Mouse (Mus musculus): ENCODE data around the gene Ttc24.
A peak's percentile ranks its signal among the peaks of the same experiment; 100 is the strongest.

Ttc24 gene

GRCm38 (mm10) chr3:88078204-88078603 lies at the start of gene Ttc24:
Ttc24 (minus strand) TSS chr3:88078304.
- no peak for DNase-seq

DNA sequence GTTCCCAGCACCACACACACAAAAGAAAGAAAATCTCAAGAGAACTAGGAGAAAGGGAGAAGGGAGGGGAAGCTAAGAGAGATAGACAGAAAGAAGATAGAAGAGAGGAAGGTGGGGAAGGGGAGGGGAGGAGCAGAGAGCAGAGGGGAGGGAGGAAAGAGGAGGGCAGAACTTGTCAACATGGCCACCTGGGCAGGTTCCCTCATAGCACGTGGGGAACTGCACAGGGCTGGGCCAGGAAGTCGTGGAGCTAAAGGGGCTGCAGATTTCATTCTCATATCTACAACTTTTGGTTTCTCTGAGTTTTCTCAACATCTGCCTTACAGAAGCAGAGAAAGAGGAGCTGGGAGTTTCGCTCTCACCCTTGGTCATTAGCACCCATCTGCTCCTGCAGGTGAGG lies 49.5 kb upstream of the Ttc24 start:
- DNase-seq, result no peak

DNA sequence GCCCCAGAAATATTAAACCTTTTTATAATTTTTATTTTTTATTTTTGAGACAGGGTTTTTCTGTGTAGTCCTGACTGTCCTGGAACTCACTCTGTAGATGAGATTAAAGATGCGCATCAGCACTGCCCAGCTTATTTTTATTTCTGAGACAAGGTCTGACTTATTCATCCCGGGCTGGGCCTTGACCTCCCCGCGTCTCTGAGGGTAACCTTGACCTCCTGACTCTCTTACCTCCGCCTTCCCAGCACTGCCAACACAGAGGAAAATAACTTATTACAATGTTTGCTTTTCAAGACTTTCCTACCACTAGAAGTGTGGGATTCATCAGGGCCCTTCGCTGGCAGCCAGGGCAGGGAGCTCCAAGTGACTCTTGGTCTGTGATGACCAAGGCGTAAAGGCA lies 48.1 kb upstream of the Ttc24 start:
- no peak for DNase-seq

DNA sequence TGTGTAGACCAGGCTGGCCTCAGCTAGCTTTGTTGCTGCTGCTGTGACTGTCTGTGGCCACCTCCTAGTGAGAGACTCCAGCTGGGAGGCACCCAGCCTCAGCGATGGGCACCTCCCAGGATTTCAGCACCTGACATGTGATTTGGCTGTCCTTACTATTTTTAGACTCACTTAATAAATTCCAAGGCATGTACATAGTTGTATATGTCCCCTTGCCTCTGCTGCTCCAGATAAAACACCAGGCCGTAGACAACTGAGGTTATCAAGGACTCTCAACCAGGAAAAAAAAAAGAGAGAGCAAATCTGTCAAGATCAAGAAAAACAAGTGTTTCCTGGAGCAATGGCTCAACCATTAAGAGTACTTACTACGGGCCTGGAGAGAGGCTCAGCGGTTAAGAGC lies 47.1 kb upstream of the Ttc24 start:
- peak; percentile 61 for DNase-seq

DNA sequence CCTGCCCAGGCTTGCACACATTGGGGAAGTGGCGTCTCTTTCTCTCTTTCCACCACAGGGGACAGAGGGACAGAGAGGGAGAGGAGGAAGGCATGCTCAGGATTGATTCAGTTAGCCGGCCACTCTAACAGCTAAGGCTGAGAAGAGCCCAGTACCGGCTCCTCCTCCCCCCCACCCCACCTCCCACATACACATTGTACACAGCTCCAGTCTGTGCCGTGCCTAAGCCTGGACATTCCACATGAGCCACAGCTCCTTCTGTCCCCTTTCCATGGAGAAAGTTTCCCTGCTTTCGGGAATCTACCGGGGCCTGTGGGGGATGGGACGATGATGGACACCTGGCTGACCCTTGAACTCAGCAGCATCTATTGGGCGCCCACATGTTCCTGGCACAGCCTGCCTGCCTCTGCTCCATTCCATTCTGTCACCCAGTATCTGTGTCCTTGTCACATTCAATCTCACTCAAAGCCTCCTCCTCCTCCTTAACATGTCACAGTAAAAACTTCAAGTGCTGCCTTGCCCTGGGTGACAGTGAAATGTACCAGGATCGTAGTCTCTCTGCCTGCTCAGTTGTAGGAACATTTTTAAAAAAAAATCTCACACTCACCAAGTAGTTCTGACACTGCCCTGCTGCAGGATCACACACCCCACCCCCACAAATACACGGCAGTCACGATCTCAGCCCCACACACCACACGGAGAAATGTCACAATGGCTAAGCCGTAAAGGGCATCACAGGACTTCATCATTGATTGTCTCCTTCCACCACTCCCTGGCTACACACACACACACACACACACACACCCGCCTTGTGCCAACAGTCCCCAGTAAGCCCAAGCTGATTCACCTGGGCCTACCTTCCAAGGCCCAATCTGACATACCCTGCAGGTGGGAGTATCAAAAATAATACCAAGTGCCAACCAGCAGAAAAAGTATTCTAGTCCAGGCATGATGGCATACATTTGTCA lies 43.3 kb upstream of the Ttc24 start:
- DNase-seq, result no peak

DNA sequence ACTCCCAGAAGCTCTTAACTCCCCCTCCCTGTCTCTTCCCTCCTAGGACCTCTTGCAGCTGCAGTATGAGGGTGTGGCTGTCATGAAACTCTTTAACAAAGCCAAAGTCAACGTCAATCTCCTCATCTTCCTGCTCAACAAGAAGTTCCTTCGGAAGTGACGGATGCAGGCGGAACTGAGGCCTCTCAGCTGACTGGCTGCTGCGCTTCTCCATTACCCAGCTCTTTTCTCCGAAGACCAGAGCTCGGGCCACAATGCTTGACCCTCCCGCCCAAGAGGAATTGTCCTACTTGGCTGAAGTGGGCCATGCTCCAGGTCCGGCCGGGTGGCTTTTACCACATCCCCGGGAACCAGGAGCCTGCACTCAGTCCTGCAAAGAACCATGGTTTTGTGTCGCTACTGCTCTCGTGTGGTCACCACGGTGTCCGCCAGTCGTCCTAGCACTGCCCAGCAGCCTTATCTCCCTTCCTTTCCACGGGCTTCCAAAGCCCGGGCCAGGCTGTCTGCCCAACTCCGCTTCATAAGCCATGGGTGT lies 42.1 kb upstream of the Ttc24 start:
- peak; percentile 61 for DNase-seq

DNA sequence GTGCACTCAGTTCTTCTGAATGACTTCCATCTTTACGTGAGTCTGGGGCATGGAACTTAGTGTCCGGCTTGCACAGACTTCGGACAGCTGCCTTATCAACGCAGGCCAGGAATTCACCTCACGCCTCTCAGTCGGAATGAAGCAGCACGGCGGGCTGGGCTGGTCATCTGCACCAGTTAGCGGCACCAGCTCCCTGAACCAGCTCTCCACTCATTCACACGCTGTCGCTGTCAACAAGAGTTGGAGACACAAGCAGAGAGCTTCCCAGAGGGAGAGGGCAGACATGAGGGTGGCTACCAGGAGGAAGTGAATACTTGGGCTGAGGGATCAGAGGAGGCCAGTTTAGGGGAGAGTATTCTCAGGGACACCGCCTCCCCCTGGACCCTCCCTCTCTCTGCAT lies 36.3 kb upstream of the Ttc24 start:
- no peak for DNase-seq

GRCm38 (mm10) chr3:88109126-88109525 lies 31.0 kb upstream of the Ttc24 start:
- no peak for DNase-seq

GRCm38 (mm10) chr3:88106126-88106525 lies 28.0 kb upstream of the Ttc24 start:
- DNase-seq, result no peak

DNA sequence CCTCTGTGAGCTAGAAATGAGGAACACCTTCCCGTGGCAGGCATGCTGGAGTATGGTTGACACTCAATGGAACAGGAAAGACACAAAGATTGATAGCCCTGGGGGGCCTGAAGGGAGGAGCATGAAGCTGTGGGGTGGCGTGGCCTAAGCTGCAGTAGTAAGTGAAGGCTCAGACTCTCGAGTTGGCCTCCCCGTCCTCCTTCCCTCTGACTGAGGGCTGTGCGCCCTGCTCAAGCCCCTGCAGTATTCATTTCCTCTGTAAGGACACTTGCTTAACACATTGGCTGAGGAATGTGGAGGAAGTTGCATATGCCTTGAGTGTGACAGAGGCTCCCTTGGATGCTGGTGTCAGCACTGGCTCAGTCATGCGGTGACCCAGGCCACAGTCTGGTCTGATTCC lies 24.5 kb upstream of the Ttc24 start:
- peak; percentile 12 for DNase-seq

- DNase-seq, result peak; percentile 13
These were observed 24.1 kb upstream of the Ttc24 start for GRCm38 (mm10) chr3:88102196-88102595.

- DNase-seq, result no peak
These were observed 23.6 kb upstream of the Ttc24 start for GRCm38 (mm10) chr3:88101736-88102135.

DNA sequence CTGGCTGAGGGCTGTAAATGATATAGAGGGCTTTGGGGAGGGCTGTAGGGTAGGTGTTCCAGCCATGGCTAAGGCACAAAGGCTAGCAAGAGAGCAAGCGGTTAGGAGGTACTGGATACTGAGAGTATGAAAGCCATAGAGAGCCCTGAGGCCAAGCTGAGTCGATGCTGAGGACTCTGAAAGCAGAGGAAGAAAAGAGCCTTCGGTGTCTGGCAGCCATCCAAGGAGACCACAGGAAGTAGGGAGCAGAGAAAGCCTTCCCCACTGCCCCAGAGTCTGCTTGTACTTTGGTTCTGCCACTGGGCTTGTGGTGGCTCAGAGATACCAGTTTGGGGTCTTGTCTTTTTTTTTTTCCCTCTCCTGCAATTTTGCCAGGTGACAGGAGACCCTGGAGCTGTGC lies 22.1 kb upstream of the Ttc24 start:
- DNase-seq, result no peak

DNA sequence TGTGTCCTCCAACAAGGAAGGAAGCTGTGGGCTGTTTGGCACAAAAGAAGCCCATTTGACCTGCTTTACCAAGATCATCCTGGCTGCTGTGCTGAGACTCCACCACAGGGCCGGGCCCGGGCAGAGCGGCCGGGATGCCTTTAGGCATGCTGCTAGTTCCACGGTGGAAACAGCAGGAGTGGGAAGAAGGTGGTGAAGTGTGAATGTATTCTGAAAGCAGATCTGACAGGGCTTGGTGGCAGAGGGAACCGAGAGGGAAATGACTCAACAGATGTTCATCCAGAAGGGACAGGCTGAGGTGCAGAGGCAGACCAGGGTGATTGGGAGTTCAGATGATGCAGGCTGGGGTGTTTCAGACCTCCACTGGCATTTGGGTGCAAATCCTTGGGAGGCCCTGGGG lies 19.6 kb upstream of the Ttc24 start:
- DNase-seq, result no peak

- DNase-seq, result no peak
These were observed 16.0 kb upstream of the Ttc24 start for GRCm38 (mm10) chr3:88094126-88094525.

DNA sequence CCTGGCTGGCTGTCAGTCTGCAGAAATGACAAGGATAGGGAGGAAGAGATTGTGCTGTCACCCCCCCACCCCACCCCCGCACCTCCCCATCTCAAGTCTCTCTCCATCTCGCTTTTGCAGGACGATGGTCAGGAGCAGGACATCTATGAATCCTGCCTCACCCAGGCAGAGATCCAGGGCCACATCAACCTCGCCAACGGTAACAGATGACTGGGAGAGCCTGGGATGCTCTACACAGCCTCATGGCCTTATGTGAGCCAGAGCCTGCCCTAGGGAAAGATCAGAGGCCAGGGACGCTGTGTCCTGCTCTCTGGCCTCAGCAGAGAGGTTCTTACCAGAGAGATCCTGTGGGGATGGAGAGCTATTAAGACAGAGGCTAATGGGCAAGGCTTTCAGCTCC lies 12.5 kb upstream of the Ttc24 start:
- DNase-seq, result no peak

DNA sequence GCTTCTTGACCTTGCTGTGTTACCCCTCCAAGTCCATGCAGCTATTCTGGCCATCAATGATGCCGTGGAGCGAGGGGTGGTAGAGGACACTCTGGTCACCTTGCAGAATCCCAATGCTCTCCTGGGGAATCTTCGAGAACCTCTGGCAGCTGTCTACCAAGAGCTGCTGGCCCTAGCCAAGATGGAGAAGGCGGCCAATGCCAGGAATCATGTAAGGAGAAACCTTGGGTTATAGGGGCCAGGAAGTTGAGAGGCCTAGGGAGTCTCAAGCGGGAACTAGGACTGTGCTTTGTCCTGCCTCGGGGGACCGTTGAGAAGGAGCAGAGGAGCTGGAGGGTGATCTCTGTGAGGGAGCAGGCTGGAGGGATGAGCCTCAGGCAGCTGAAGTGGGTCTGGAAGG lies 12.0 kb upstream of the Ttc24 start:
- DNase-seq, result no peak

- peak; percentile 62 for DNase-seq
These were observed 9.6 kb upstream of the Ttc24 start for GRCm38 (mm10) chr3:88087688-88088087.

DNA sequence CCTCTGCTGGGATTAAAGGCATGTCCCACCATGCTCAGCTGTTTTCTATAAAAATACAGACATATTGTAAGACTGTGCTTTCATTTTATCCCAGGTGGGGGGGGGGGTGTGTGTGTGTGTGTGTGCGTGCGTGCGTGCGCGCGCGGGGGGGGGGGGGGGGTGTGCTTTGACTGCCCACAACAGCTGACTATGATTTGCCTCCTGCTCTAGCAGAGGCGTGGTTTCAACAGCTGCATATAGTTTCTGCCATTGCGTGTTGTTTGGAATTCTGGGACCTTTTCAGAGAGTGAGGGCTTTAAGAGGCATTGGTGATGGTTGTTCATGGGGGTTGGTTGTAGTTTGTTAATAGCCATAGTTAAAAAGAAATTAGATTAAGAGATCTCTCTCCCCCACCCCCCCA lies 7.4 kb upstream of the Ttc24 start:
- DNase-seq, result no peak

- no peak for DNase-seq
These were observed 5.9 kb upstream of the Ttc24 start for GRCm38 (mm10) chr3:88084001-88084400.

GRCm38 (mm10) chr3:88082663-88083062 lies 4.6 kb upstream of the Ttc24 start:
- DNase-seq, result peak; percentile 78

DNA sequence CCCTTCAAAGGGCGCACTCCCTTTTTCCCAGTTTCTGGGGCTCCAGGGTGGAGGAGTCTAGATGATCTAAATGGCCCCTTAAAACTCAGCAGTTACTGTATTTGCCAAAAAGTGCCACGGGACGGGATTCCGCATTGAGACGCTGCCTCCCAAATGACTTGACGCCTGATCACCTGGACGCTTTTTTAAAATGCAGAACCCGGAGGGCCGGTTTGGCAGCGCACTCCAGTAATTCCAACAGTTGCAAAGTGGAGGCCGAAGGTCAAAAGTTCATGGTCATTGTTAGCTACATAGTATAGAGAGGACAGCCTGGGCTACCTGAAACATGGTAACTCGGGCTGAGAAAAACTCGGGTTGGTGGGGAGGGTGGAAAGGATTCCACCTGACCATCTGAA lies 4.1 kb upstream of the Ttc24 start:
- peak; percentile 29 for DNase-seq

DNA sequence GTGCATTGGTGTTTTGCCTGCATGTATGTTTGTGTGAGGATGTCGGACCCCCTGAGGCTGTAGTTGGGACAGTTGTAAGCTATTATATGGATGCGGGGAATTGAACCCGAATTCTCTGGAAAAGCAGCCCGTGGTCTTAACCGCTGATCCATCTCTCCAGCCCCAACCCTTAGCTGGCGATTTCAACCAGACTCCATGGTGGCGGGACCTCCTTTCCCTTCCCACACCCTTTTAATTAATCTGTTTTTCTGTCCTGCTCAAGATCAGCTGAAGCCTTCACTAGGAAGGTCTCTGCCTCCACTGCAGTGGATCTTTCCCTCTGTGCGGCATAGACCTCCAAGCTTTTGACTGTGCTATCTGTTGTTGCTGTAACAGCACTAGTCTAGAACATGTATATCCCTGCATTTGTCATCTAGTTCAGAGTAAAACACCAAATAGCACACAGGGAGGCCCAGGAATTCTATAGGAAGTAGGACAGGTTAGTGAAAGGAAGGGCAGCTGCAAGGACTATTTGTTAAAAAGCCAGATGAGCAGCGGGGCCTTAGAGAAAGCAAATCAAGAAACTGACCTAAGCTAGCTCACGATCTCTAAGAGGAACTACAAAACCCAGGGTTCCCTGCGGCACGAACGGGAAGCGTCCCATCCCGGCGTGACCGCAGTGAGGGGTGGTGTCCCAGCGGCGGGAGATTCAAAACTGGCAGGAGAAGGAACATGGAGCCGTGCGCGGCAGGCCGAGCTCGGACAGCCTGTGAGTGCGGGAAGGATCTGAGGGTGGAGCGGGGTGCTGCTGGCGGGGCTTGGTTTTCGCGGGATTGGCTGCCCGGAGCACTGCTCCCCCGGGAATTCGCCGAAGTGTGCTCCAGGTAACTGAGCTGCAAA lies 3.5 kb upstream of the Ttc24 start, which contains the start of gene Iqgap3:
Gene Iqgap3, plus strand, starts transcription at position 627 of the 879 bp plus-strand sequence.
- peak; percentile 95 for DNase-seq
